Mouse (Mus musculus) neural tube, embryonic 11.5 days (tissue): Measurements from ENCODE around the gene Me1. TPM values are rescaled to one million over a fixed set of nuclear protein-coding genes. Genes with fewer than 3 reads are reported as not detected.

ENCODE experiments used
- ATAC-seq: fragments of 200-750 bp; cut with Nextera tagmentation; 2 replicates; pipeline ENCODE4 v1.8.0; 2017; ENCODE audit warnings: moderate number of reproducible peaks, mild to moderate bottlenecking, moderate TSS enrichment, moderate library complexity; ENCODE audit not compliant: insufficient read depth, low FRiP score, low TSS enrichment
- DNase-seq: peaks from one replicate; pipeline ENCODE4 v3.0.0-alpha.2; 2015; ENCODE audit warnings: low spot score
- H3K27ac ChIP-seq: fragments of 300-500 bp; sonication (generic); 2 replicates; pipeline ENCODE4 v1.5.1; 2014; ENCODE audit warnings: low read depth, mild to moderate bottlenecking, low read length
- H3K27me3 ChIP-seq: fragments of 300-500 bp; sonication (generic); 2 replicates; pipeline ENCODE4 v1.6.1; 2014; ENCODE audit warnings: mild to moderate bottlenecking, low read length, mixed read lengths; ENCODE audit not compliant: control insufficient read depth, insufficient read depth
- H3K36me3 ChIP-seq: fragments of 300-500 bp; sonication (generic); 2 replicates; pipeline ENCODE4 v1.6.1; 2014; ENCODE audit warnings: mild to moderate bottlenecking, low read length, moderate library complexity, mixed read lengths; ENCODE audit not compliant: control insufficient read depth, insufficient read depth
- H3K4me1 ChIP-seq: fragments of 300-500 bp; sonication (generic); 2 replicates; pipeline ENCODE4 v1.6.1; 2014; ENCODE audit warnings: low read length, mixed read lengths; ENCODE audit not compliant: control insufficient read depth, insufficient read depth
- H3K4me2 ChIP-seq: fragments of 300-500 bp; sonication (generic); 2 replicates; pipeline ENCODE4 v1.6.1; 2014; ENCODE audit warnings: low read depth, mild to moderate bottlenecking, moderate library complexity
- H3K4me3 ChIP-seq: fragments of 300-500 bp; sonication (generic); 2 replicates; pipeline ENCODE4 v1.5.1; 2014; ENCODE audit warnings: low read depth, low read length
- H3K9ac ChIP-seq: fragments of 300-500 bp; sonication (generic); 2 replicates; pipeline ENCODE4 v1.6.1; 2014; ENCODE audit warnings: mild to moderate bottlenecking, low read length
- H3K9me3 ChIP-seq: fragments of 300-500 bp; sonication (generic); 2 replicates; pipeline ENCODE4 v1.6.1; 2016; ENCODE audit warnings: low read length; ENCODE audit not compliant: control insufficient read depth
- WGBS: fragments of 180-500 bp; shearing (Covaris S2); extraction: QIAGEN DNeasy Blood & Tissue Kit; methylation state at CpG from one replicate; pipeline ENCODE4 v1.1.7; 2014; 5-methylcytosine and 5-hydroxymethylcytosine counted together
- polyA plus RNA-seq: library from polyadenylated mRNA; unstranded; fragments of >200 nt; fragmentation: Nextera tagmentation; extraction: Ambion mirVana; gene quantifications from 2 replicates; pipeline ENCODE4 v1.2.1, GENCODE M21; 2014

Me1 gene
- polyA plus RNA-seq, 1 experiment from 2014 or later: 15.8 TPM

DNA sequence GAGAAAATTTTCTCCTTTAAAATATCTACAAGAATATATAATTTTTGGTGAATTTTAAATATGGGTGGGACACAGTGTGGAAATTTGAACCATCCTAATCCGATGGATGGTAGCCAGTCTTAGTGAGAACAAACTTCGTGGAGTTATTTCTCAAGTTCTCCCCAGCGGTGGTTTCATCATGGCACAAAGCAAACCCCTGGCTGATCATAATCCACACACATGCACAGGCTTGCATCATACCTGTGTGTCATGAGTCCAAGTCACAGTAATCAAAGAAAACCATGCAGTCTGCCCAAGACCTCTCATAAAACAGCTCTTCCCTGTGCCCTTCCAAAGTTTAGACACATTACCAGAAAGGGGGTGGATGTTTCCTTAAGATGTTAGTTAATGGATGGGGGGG is 34.1 kb upstream of the Me1 start:
- H3K4me3 ChIP-seq: no peak overlapping the region
- no peaks in the 10 kb centered on the region for H3K4me1 ChIP-seq
- H3K27ac ChIP-seq: no peak overlapping the region
- H3K9ac ChIP-seq: no peak overlapping the region
- H3K4me2 ChIP-seq: no peak overlapping the region
- no peak for ATAC-seq
- no peaks in the 10 kb centered on the region for H3K36me3 ChIP-seq
- WGBS: 90% methylated on average over 3 of the region's 3 CpGs
- no peaks in the 10 kb centered on the region for H3K27me3 ChIP-seq
- DNase-seq: no peak
- no peaks in the 10 kb centered on the region for H3K9me3 ChIP-seq

DNA sequence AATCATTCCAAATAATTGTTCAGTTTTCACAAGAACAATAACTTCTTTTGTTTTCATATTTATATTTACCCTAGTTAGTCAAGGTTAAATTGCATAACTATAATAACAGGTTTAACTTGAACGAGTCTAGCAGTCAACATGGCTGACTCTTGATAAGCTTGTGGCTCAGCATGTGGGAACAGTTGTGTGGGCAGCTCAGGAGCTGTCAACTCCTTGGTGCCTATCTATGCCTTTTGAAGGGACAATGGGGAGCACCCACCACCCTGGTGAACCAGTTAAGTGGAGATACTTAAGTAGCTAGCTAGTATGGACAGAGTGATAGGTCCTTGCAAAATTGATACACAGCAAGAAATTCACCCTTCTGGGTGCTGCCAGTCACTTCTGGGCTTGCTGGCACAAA is 33.3 kb upstream of the Me1 start:
- no peak for ATAC-seq
- Histone ChIP-seq H3K4me1 (no peaks in the 10 kb centered on the region), H3K27ac (no peak overlapping the region), H3K36me3 (no peaks in the 10 kb centered on the region), H3K4me2 (no peak overlapping the region), H3K9ac (no peak overlapping the region), H3K9me3 (no peaks in the 10 kb centered on the region), H3K27me3 (no peaks in the 10 kb centered on the region), H3K4me3 (no peak overlapping the region)
- DNase-seq: no peak
- WGBS: 72% methylated on average over 1 of the region's 1 CpGs

DNA sequence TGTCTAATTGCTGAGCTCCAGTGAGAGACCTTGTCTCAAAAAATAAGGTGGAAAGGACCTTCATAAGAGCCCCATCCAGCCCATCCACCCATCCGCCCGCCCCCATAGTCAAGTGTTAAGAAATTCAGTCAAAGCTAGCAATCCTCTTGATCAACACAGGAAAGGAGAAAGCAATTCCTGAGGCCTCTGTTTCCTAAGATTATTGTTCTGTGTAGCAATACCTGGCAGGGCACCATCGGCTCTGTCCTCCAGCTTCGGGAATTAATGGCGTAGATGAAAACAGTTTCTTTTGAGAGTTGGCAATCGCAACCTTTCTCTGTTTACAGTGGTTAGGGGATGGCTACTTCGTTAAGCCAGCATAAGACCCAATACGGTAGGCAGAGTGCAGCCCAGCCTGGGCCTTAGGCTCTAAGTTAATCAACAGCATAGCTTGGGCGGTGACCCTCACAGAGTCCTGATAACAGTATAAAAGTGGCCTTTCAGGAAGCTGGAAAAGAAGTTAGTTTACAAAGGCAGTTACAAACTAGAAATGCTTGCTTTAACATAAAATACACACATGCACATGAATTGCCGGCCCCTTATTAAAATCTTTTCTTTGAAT is 32.6 kb upstream of the Me1 start:
- no peaks in the 10 kb centered on the region for H3K4me1 ChIP-seq
- 91% methylated on average over 10 of the region's 10 CpGs for WGBS
- no peak overlapping the region for H3K4me2 ChIP-seq
- H3K9ac ChIP-seq: no peak overlapping the region
- no peaks in the 10 kb centered on the region for H3K27me3 ChIP-seq
- no peak overlapping the region for H3K4me3 ChIP-seq
- no peaks in the 10 kb centered on the region for H3K36me3 ChIP-seq
- H3K27ac ChIP-seq: no peak overlapping the region
- ATAC-seq (no peak), DNase-seq (no peak)
- H3K9me3 ChIP-seq: no peaks in the 10 kb centered on the region

DNA sequence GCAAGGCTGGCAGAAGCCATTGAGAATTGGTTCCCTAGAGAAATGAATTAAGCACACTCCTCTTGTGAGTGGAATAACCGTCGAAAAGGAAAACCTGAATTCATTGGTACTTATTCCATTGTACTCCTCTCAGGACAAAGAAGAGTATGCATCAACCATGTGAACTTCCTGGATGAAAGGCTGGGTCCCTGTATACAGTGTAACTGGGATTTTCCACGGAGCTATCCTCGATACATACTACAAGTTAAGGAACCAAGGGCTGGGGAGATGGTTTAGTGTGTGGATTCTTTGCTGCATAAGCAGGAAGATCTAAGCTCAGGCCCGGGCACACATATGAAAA is 30.6 kb upstream of the Me1 start:
- DNase-seq: no peak

DNA sequence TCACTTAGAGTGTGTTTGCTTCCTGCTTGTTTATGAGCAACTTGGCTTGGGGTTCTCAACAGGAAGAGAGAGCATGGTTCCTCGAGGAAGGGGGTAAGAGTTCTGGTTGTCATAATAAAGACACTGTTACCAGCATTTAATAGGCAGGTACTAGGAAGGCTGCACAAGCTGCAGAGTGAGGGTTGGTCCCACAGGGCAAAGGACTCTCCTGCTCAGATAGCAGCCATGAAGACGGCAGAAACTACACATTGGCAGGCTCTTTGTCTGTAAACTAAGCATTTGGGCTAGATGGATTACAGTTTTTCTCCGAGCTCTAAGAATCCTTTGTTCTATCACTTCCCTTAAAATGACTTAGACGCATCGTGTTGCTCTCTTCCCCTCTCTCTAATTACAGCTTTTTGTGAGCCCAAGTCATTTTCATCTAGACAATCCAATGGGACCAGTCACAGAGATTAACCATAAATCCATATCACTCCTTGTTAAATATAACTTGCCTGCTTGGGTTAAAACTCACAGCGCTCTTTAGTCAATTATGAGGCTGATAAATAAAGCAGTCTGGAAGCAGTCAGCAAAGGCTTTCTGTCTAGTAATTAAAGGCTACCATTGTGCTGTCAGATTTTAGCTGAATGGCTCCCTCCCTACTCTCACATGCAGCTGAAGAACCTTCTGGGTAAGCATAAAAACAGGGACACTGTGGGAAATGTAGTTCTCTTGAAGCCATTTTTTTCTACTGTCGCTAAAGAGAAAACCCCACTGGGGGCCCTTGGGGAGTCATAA is 30.0 kb upstream of the Me1 start:
- Histone ChIP-seq H3K9me3 (no peaks in the 10 kb centered on the region), H3K4me1 (no peaks in the 10 kb centered on the region), H3K9ac (no peak overlapping the region), H3K36me3 (no peaks in the 10 kb centered on the region), H3K27ac (no peak overlapping the region), H3K27me3 (no peaks in the 10 kb centered on the region), H3K4me3 (no peak overlapping the region), H3K4me2 (no peak overlapping the region)
- WGBS: 67% methylated on average over 7 of the region's 7 CpGs
- DNase-seq (no peak), ATAC-seq (no peak)

More for the DNA sequence above, 30.6 kb upstream of the Me1 start:
- no peak for ATAC-seq
- no peaks in the 10 kb centered on the region for H3K36me3 ChIP-seq
- no peaks in the 10 kb centered on the region for H3K27me3 ChIP-seq
- H3K4me3 ChIP-seq: no peak overlapping the region
- no peak overlapping the region for H3K9ac ChIP-seq
- no peaks in the 10 kb centered on the region for H3K4me1 ChIP-seq
- H3K27ac ChIP-seq: no peak overlapping the region
- no peak overlapping the region for H3K4me2 ChIP-seq
- 84% methylated on average over 5 of the region's 5 CpGs for WGBS
- no peaks in the 10 kb centered on the region for H3K9me3 ChIP-seq

DNA sequence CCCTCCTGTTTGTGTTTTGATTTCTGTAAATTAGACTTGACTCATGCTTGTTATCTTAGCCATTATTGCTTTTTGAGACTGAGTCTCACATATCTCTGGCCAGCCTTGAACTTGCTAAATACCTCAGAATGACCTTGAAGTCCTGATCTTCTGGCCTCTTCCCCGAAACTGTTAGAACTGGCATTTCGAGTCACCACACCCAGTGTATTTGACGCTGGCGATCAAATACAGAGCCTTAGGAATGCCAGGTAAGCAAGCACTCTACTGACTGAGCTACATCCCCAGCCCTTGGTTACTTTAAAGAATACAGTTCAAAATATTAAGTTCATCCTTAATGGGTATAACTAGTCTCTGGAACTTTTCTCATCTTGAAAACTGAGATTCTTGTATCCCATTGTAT is 29.3 kb upstream of the Me1 start:
- no peaks in the 10 kb centered on the region for H3K4me1 ChIP-seq
- no peak for ATAC-seq
- no peaks in the 10 kb centered on the region for H3K9me3 ChIP-seq
- H3K27me3 ChIP-seq: no peaks in the 10 kb centered on the region
- no peak overlapping the region for H3K27ac ChIP-seq
- H3K4me2 ChIP-seq: no peak overlapping the region
- no peak overlapping the region for H3K9ac ChIP-seq
- no peaks in the 10 kb centered on the region for H3K36me3 ChIP-seq
- no peak overlapping the region for H3K4me3 ChIP-seq
- 94% methylated on average over 4 of the region's 4 CpGs for WGBS
- no peak for DNase-seq

DNA sequence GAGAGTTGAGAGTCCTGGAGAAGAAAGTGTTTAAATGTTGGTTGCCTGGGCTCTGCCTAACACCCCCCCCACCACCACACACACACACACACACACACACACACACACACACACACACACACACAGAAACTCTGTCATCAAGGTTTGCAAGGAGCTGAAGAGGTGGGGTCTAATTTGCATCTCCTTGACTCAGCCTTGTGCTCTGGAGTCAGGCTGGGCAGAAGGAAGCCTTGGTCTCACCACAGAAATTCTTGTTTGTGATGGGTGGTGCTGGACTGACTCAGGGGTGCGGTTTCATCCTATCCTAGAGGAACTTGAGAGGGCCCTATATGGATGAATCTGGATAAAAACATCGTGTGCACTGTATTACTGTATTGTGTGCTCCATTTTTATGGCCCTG is 25.0 kb upstream of the Me1 start:
- Histone ChIP-seq H3K27me3 (no peaks in the 10 kb centered on the region), H3K9ac (no peak overlapping the region), H3K27ac (no peak overlapping the region), H3K4me3 (no peak overlapping the region), H3K4me1 (no peaks in the 10 kb centered on the region), H3K36me3 (no peaks in the 10 kb centered on the region), H3K9me3 (no peaks in the 10 kb centered on the region), H3K4me2 (no peak overlapping the region)
- DNase-seq: no peak
- no peak for ATAC-seq
- 82% methylated on average over 2 of the region's 2 CpGs for WGBS

DNA sequence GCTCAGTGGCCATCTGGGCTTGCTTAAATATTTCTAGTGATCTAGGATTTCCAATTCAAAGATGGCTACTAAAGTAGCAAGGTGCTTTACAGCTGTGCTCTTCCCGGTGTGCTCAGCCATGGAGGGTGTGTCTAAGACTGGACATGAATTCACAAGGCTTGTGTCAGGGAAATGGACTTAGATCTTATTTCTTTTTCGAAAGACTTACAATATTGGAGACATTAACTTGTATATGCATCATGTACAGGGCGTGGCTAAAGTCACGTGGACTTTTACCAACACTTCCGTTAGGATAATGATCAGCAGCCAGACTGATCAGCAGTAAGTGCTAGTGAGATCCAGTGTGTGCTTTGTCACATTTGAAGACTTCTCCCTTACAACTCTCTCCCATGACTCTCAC is 24.5 kb upstream of the Me1 start:
- H3K4me3 ChIP-seq: no peak overlapping the region
- H3K36me3 ChIP-seq: no peaks in the 10 kb centered on the region
- no peaks in the 10 kb centered on the region for H3K27me3 ChIP-seq
- no peak for DNase-seq
- no peak overlapping the region for H3K27ac ChIP-seq
- WGBS: 89% methylated on average over 5 of the region's 5 CpGs
- no peak overlapping the region for H3K4me2 ChIP-seq
- ATAC-seq: no peak
- no peak overlapping the region for H3K9ac ChIP-seq
- H3K9me3 ChIP-seq: no peaks in the 10 kb centered on the region
- H3K4me1 ChIP-seq: no peaks in the 10 kb centered on the region

DNA sequence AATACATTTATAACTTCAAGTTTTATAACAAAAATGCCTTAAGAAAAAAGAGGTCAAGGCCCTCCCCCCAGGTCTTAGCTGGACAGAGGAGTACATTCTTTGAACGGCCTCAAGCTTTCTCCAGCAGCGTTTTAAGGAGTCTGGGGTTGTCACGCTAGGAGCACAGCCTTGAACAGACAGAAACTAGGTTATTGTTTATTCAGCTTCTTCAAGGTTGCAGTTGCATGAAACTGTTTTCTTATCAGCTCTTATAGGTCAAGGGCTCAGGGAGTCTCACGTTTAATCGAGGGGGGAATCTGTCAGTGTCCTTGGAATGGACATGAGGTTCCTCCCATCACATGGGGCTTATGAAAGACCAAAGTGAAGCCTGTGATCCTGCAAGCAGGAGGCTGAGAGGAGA is 21.4 kb upstream of the Me1 start:
- H3K9me3 ChIP-seq: no peaks in the 10 kb centered on the region
- H3K27me3 ChIP-seq: no peaks in the 10 kb centered on the region
- H3K4me2 ChIP-seq: no peak overlapping the region
- H3K36me3 ChIP-seq: no peaks in the 10 kb centered on the region
- no peak for DNase-seq
- no peaks in the 10 kb centered on the region for H3K4me1 ChIP-seq
- H3K4me3 ChIP-seq: no peak overlapping the region
- no peak overlapping the region for H3K27ac ChIP-seq
- 75% methylated on average over 5 of the region's 5 CpGs for WGBS
- ATAC-seq: no peak
- H3K9ac ChIP-seq: no peak overlapping the region
